Mouse (Mus musculus): ENCODE results near the gene Oaz3.

- no peak for TF ChIP-seq CTCF (IDR thresholded peaks at IDR 0.05; ENCODE audit: borderline replicate concordance, insufficient read depth, low read depth, low read length)
- TF ChIP-seq POLR2A (IDR thresholded peaks at IDR 0.05; ENCODE audit: borderline replicate concordance, insufficient read depth, low read length) = no peak
These were observed 13.3 kb upstream of the Oaz3 start for GRCm38 (mm10) chr3:94457055-94457454.
